Mouse (Mus musculus): Measurements from ENCODE around the gene Wasf1. TPM values are rescaled to one million over a fixed set of nuclear protein-coding genes. Genes with fewer than 3 reads are reported as not detected.
A peak's percentile ranks its signal among the peaks of the same experiment; 100 is the strongest.

The Wasf1 gene
- polyA plus RNA-seq, 1 experiment from 2014 or later, result 13.0 TPM

- H3K27ac ChIP-seq, result no peak overlapping the region
- no peaks in the 10 kb centered on the region for H3K9me3 ChIP-seq
- no peaks in the 10 kb centered on the region for H3K4me1 ChIP-seq
- H3K27me3 ChIP-seq (replicated peaks), result no peaks in the 10 kb centered on the region
- no peak for ATAC-seq (ENCODE audit: insufficient read depth, low FRiP score, low read depth)
- no peak overlapping the region for H3K4me3 ChIP-seq (replicated peaks)
- H3K36me3 ChIP-seq, result no peaks in the 10 kb centered on the region
- no peak overlapping the region for H3K9ac ChIP-seq
- 78% methylated on average over 4 of the region's 4 CpGs for WGBS
- H3K4me2 ChIP-seq, result no peak overlapping the region
Measured at GRCm38 (mm10) chr10:40942688-40943087, 59.4 kb downstream of the Wasf1 start.

- ATAC-seq (ENCODE audit: insufficient read depth, low FRiP score, low read depth), result no peak
- 60% methylated on average over 3 of the region's 3 CpGs for WGBS
- no peaks in the 10 kb centered on the region for H3K4me1 ChIP-seq
Measured at GRCm38 (mm10) chr10:40950176-40950575, 66.9 kb downstream of the Wasf1 start.

GRCm38 (mm10) chr10:40956206-40956605 lies 72.9 kb downstream of the Wasf1 start:
- no peaks in the 10 kb centered on the region for H3K36me3 ChIP-seq
- no peak overlapping the region for H3K4me2 ChIP-seq
- 85% methylated on average over 5 of the region's 5 CpGs for WGBS
- no peaks in the 10 kb centered on the region for H3K27me3 ChIP-seq (replicated peaks)
- no peaks in the 10 kb centered on the region for H3K4me1 ChIP-seq
- no peak overlapping the region for H3K9ac ChIP-seq
- H3K4me3 ChIP-seq (replicated peaks), result no peak overlapping the region
- no peak for ATAC-seq (ENCODE audit: insufficient read depth, low FRiP score, low read depth)
- no peak overlapping the region for H3K27ac ChIP-seq
- no peaks in the 10 kb centered on the region for H3K9me3 ChIP-seq

More at GRCm38 (mm10) chr10:40950176-40950575, 66.9 kb downstream of the Wasf1 start:
- no peaks in the 10 kb centered on the region for H3K9me3 ChIP-seq
- H3K9ac ChIP-seq, result no peak overlapping the region
- H3K36me3 ChIP-seq, result no peaks in the 10 kb centered on the region
- H3K4me3 ChIP-seq (replicated peaks), result no peak overlapping the region
- no peak overlapping the region for H3K27ac ChIP-seq
- no peak overlapping the region for H3K4me2 ChIP-seq
- H3K27me3 ChIP-seq (replicated peaks), result no peaks in the 10 kb centered on the region

GRCm38 (mm10) chr10:40961365-40961764 lies 78.1 kb downstream of the Wasf1 start:
- H3K4me1 ChIP-seq, result no peaks in the 10 kb centered on the region
- no peak overlapping the region for H3K4me2 ChIP-seq
- no peak overlapping the region for H3K27ac ChIP-seq
- no peaks in the 10 kb centered on the region for H3K27me3 ChIP-seq (replicated peaks)
- H3K36me3 ChIP-seq, result no peaks in the 10 kb centered on the region
- ATAC-seq (ENCODE audit: insufficient read depth, low FRiP score, low read depth), result no peak
- no peaks in the 10 kb centered on the region for H3K9me3 ChIP-seq
- WGBS, result 38% methylated on average over 6 of the region's 6 CpGs
- no peak overlapping the region for H3K4me3 ChIP-seq (replicated peaks)
- H3K9ac ChIP-seq, result no peak overlapping the region

GRCm38 (mm10) chr10:40962008-40962407 lies 78.7 kb downstream of the Wasf1 start:
- H3K4me2 ChIP-seq, result no peak overlapping the region
- no peaks in the 10 kb centered on the region for H3K27me3 ChIP-seq (replicated peaks)
- no peak overlapping the region for H3K27ac ChIP-seq
- no peak overlapping the region for H3K4me3 ChIP-seq (replicated peaks)
- no peaks in the 10 kb centered on the region for H3K36me3 ChIP-seq
- WGBS, result 87% methylated on average over 4 of the region's 4 CpGs
- no peak for ATAC-seq (ENCODE audit: insufficient read depth, low FRiP score, low read depth)
- H3K9me3 ChIP-seq, result no peaks in the 10 kb centered on the region
- H3K4me1 ChIP-seq, result no peaks in the 10 kb centered on the region
- no peak overlapping the region for H3K9ac ChIP-seq

GRCm38 (mm10) chr10:40964546-40964945 lies 81.3 kb downstream of the Wasf1 start:
- H3K27me3 ChIP-seq (replicated peaks), result no peaks in the 10 kb centered on the region
- H3K9ac ChIP-seq, result no peak overlapping the region
- ATAC-seq (ENCODE audit: insufficient read depth, low FRiP score, low read depth), result no peak
- H3K4me3 ChIP-seq (replicated peaks), result no peak overlapping the region
- 61% methylated on average over 4 of the region's 4 CpGs for WGBS
- peaks cover 3% of the 10 kb centered on the region; the same call in 1 of the 2 replicates for H3K4me1 ChIP-seq
- H3K36me3 ChIP-seq, result no peaks in the 10 kb centered on the region
- no peak overlapping the region for H3K4me2 ChIP-seq
- no peak overlapping the region for H3K27ac ChIP-seq
- H3K9me3 ChIP-seq, result no peaks in the 10 kb centered on the region

GRCm38 (mm10) chr10:40968551-40968950 lies 85.3 kb downstream of the Wasf1 start:
- no peaks in the 10 kb centered on the region for H3K9me3 ChIP-seq
- H3K4me1 ChIP-seq, result peaks cover 3% of the 10 kb centered on the region; the same call in 1 of the 2 replicates
- H3K4me3 ChIP-seq (replicated peaks), result no peak overlapping the region
- H3K27ac ChIP-seq, result no peak overlapping the region
- 61% methylated on average over 8 of the region's 8 CpGs for WGBS
- H3K36me3 ChIP-seq, result no peaks in the 10 kb centered on the region
- no peak for ATAC-seq (ENCODE audit: insufficient read depth, low FRiP score, low read depth)
- no peak overlapping the region for H3K9ac ChIP-seq
- H3K4me2 ChIP-seq, result no peak overlapping the region
- H3K27me3 ChIP-seq (replicated peaks), result no peaks in the 10 kb centered on the region

GRCm38 (mm10) chr10:40969372-40970033 lies 86.2 kb downstream of the Wasf1 start:
- Histone ChIP-seq H3K9ac (no peak overlapping the region), H3K27ac (no peak overlapping the region), H3K9me3 (no peaks in the 10 kb centered on the region), H3K4me3 (replicated peaks) (no peak overlapping the region), H3K4me2 (peak overlapping the region; percentile 32), H3K27me3 (replicated peaks) (no peaks in the 10 kb centered on the region), H3K4me1 (peaks cover 3% of the 10 kb centered on the region; the same call in 1 of the 2 replicates), H3K36me3 (no peaks in the 10 kb centered on the region)
- ATAC-seq (ENCODE audit: insufficient read depth, low FRiP score, low read depth), result no peak
- WGBS, result 13% methylated on average over 16 of the region's 16 CpGs

- no peak overlapping the region for H3K9ac ChIP-seq
- 87% methylated on average over 12 of the region's 12 CpGs for WGBS
- H3K4me3 ChIP-seq (replicated peaks), result no peak overlapping the region
- H3K9me3 ChIP-seq, result no peaks in the 10 kb centered on the region
- ATAC-seq (ENCODE audit: insufficient read depth, low FRiP score, low read depth), result no peak
- H3K4me2 ChIP-seq, result no peak overlapping the region
- no peak overlapping the region for H3K27ac ChIP-seq
- no peaks in the 10 kb centered on the region for H3K36me3 ChIP-seq
- peaks cover 3% of the 10 kb centered on the region; the same call in 1 of the 2 replicates for H3K4me1 ChIP-seq
- H3K27me3 ChIP-seq (replicated peaks), result no peaks in the 10 kb centered on the region
Measured at GRCm38 (mm10) chr10:40970601-40971245, 87.4 kb downstream of the Wasf1 start.

GRCm38 (mm10) chr10:40971256-40971655 lies 88.0 kb downstream of the Wasf1 start:
- H3K27me3 ChIP-seq (replicated peaks), result no peaks in the 10 kb centered on the region
- no peaks in the 10 kb centered on the region for H3K36me3 ChIP-seq
- H3K9me3 ChIP-seq, result no peaks in the 10 kb centered on the region
- H3K4me2 ChIP-seq, result no peak overlapping the region
- no peak overlapping the region for H3K9ac ChIP-seq
- 80% methylated on average over 5 of the region's 5 CpGs for whole genome bisulfite sequencing
- no peak for ATAC-seq (ENCODE audit: insufficient read depth, low FRiP score, low read depth)
- H3K4me3 ChIP-seq (replicated peaks), result no peak overlapping the region
- peaks cover 3% of the 10 kb centered on the region; the same call in 1 of the 2 replicates for H3K4me1 ChIP-seq
- no peak overlapping the region for H3K27ac ChIP-seq

- no peaks in the 10 kb centered on the region for H3K36me3 ChIP-seq
- no peak for ATAC-seq (ENCODE audit: insufficient read depth, low FRiP score, low read depth)
Measured at GRCm38 (mm10) chr10:40983761-40984160, 100.5 kb downstream of the Wasf1 start.

GRCm38 (mm10) chr10:40984600-40984999 lies 101.3 kb downstream of the Wasf1 start:
- 76% methylated on average over 3 of the region's 3 CpGs for WGBS
- Histone ChIP-seq H3K4me1 (0 out of 2 replicates have a peak, but pooled peaks cover 2% of the 10 kb centered on the region), H3K4me2 (no peak overlapping the region), H3K4me3 (replicated peaks) (no peak overlapping the region), H3K36me3 (no peaks in the 10 kb centered on the region), H3K27me3 (replicated peaks) (no peaks in the 10 kb centered on the region), H3K9me3 (no peaks in the 10 kb centered on the region), H3K9ac (no peak overlapping the region), H3K27ac (no peak overlapping the region)
- no peak for ATAC-seq (ENCODE audit: insufficient read depth, low FRiP score, low read depth)

More at GRCm38 (mm10) chr10:40983761-40984160, 100.5 kb downstream of the Wasf1 start:
- no peak overlapping the region for H3K4me3 ChIP-seq (replicated peaks)
- no peaks in the 10 kb centered on the region for H3K9me3 ChIP-seq
- no peak overlapping the region for H3K27ac ChIP-seq
- no peak overlapping the region for H3K4me2 ChIP-seq
- H3K4me1 ChIP-seq, result 0 out of 2 replicates have a peak, but pooled peaks cover 2% of the 10 kb centered on the region
- no peak overlapping the region for H3K9ac ChIP-seq
- no peaks in the 10 kb centered on the region for H3K27me3 ChIP-seq (replicated peaks)

Data from stomach, embryonic 15.5 days (tissue).